Mouse (Mus musculus) lung, embryonic 15.5 days (tissue): ENCODE data around the gene Usp50. TPM values are rescaled to one million over a fixed set of nuclear protein-coding genes. Genes with fewer than 3 reads are reported as not detected.

Source experiments
- ATAC-seq: fragments of 200-750 bp; cut with Nextera tagmentation; 2 replicates; pipeline ENCODE4 v1.8.0; 2017; ENCODE audit warnings: moderate number of reproducible peaks, borderline replicate concordance; ENCODE audit not compliant: low FRiP score, low TSS enrichment; ENCODE audit errors: extremely low read depth
- H3K27ac ChIP-seq: fragments of 300-500 bp; sonication (generic); 2 replicates; pipeline ENCODE4 v1.5.1; 2015; ENCODE audit warnings: moderate library complexity, mild to moderate bottlenecking, inconsistent platforms
- H3K27me3 ChIP-seq: fragments of 300-500 bp; sonication (generic); 2 replicates; pipeline ENCODE4 v1.6.1; 2015; ENCODE audit warnings: inconsistent platforms
- H3K36me3 ChIP-seq: fragments of 300-500 bp; sonication (generic); 2 replicates; pipeline ENCODE4 v1.6.1; 2015; ENCODE audit warnings: inconsistent platforms
- H3K4me1 ChIP-seq: fragments of 300-500 bp; sonication (generic); 2 replicates; pipeline ENCODE4 v1.6.1; 2015; ENCODE audit warnings: inconsistent platforms
- H3K4me2 ChIP-seq: fragments of 300-500 bp; sonication (generic); 2 replicates; pipeline ENCODE4 v1.6.1; 2015; ENCODE audit warnings: inconsistent platforms, mild to moderate bottlenecking, moderate library complexity
- H3K4me3 ChIP-seq: fragments of 300-500 bp; sonication (generic); 2 replicates; pipeline ENCODE4 v1.5.1; 2015; ENCODE audit warnings: mild to moderate bottlenecking, inconsistent platforms
- H3K9ac ChIP-seq: fragments of 300-500 bp; sonication (generic); 2 replicates; pipeline ENCODE4 v1.6.1; 2015; ENCODE audit warnings: inconsistent platforms
- H3K9me3 ChIP-seq: fragments of 300-500 bp; sonication (generic); 2 replicates; pipeline ENCODE4 v1.6.1; 2016; ENCODE audit warnings: inconsistent platforms
- WGBS: fragments of 180-500 bp; shearing (Covaris S2); methylation state at CpG from one replicate; pipeline ENCODE4 v1.1.7; 2015; 5-methylcytosine and 5-hydroxymethylcytosine counted together
- polyA plus RNA-seq: library from polyadenylated mRNA; unstranded; fragments of >200 nt; fragmentation: Nextera tagmentation; extraction: Ambion mirVana; gene quantifications from 2 replicates; pipeline ENCODE4 v1.2.1, GENCODE M21; 2015

Gene Usp50
- polyA plus RNA-seq, 1 experiment from 2014 or later = 2.3 TPM

DNA sequence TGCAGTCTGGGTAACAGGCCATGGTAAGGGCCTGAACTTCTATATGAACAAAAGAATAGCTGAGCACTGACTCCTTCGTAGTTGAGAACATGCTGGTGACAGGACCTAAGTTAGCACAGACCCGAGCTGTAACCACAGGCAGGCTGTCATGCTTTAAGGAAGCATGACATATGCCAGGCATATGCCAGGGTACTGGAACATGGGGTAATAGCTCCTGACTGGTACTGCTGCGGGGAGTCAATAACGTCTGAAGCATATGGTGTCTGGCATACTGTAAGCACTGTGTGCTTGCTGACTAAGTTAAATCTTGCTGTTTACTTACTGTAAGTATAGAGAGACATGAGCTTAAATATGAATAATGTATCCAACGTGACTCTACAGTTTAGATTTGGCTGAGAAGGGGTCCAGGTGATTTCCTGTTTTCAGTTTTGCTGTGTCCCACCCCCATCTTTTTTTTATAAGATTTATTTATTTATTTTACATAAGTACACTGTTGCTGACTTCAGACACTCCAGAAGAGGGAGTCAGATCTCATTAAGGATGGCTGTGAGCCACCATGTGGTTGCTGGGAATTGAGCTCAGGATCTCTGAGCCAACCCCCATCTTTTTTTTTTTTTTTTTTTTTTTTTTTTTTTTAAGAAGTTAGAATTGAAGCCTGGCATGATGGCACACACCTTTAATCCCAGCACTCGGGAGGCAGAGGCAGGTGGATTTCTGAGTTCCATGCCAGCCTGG lies 47.8 kb downstream of the Usp50 start:
- H3K4me3 ChIP-seq = no peak overlapping the region
- no peak for ATAC-seq
- no peaks in the 10 kb centered on the region for H3K27me3 ChIP-seq
- no peak overlapping the region for H3K4me2 ChIP-seq
- peaks cover 61% of the 10 kb centered on the region for H3K36me3 ChIP-seq
- H3K4me1 ChIP-seq = no peaks in the 10 kb centered on the region
- no peak overlapping the region for H3K27ac ChIP-seq
- no peak overlapping the region for H3K9ac ChIP-seq
- H3K9me3 ChIP-seq = no peaks in the 10 kb centered on the region
- 80% methylated on average over 6 of the region's 6 CpGs for WGBS

DNA sequence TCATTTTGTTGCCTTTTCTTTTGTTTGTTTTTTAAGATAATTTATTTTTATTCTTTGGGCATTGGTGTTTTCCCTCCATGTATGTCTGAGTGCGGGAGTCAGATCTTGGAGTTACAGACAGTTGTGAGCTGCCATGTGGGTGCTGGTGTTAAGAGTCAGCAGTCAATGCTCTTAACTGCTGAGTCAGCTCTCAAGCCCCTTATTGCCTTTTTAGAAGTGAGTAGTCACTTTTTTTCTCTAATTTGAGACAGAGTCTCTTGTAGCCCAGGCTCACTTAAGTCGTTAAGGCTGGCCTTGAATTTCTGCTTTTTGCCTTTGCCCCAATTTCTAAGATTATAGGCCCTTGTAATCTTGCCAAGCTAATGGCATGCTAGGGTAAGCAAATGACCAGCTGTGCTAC lies 52.8 kb downstream of the Usp50 start:
- H3K4me2 ChIP-seq = no peak overlapping the region
- no peak overlapping the region for H3K4me3 ChIP-seq
- 88% methylated on average over 2 of the region's 2 CpGs for WGBS
- no peaks in the 10 kb centered on the region for H3K9me3 ChIP-seq
- ATAC-seq = no peak
- peaks cover 49% of the 10 kb centered on the region for H3K36me3 ChIP-seq
- H3K27ac ChIP-seq = no peak overlapping the region
- no peak overlapping the region for H3K9ac ChIP-seq
- H3K27me3 ChIP-seq = no peaks in the 10 kb centered on the region
- no peaks in the 10 kb centered on the region for H3K4me1 ChIP-seq

DNA sequence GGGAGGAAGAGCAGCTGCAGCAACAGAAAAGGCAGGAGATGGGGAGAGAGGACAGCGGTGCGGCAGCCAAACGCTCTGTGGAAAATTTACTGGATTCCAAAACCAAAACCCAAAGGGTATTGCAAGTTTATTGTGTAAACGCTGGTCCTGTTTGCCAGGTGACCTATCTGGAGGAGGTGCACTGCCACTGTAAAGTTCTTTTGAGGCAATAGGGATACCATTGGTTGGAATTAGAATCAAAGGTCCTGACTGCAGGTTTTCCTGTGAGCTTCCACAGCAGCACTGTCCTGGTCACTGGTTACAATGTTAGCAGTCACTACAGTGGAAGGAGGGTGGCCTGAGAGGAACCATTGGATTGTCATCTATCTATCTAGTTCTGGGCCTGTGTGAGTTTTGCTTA lies 54.1 kb downstream of the Usp50 start:
- no peak for ATAC-seq
- 93% methylated on average over 4 of the region's 4 CpGs for whole genome bisulfite sequencing
- H3K27me3 ChIP-seq = no peaks in the 10 kb centered on the region
- no peaks in the 10 kb centered on the region for H3K9me3 ChIP-seq
- no peak overlapping the region for H3K4me2 ChIP-seq
- no peak overlapping the region for H3K4me3 ChIP-seq
- no peaks in the 10 kb centered on the region for H3K4me1 ChIP-seq
- no peak overlapping the region for H3K27ac ChIP-seq
- H3K9ac ChIP-seq = no peak overlapping the region
- H3K36me3 ChIP-seq = peaks cover 40% of the 10 kb centered on the region

DNA sequence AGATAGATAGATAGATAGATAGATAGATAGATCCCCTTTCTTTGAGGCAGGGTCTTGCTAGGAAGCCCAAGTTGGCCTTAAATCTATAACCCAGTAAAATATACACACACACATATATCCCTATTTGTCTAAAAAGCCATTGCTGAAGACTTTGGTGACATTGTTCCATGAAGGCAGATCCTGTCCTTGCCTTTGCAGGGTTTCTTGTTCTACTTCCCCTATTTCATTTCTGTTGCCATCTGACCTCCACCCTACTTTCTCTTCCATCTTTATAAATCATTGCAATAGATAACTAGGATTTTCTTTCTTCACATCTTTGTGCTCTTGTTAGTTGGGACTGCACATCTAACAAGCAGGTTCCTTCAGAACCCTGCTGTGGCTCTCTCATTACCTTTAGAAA lies 70.3 kb downstream of the Usp50 start:
- H3K4me2 ChIP-seq = no peak overlapping the region
- no peak overlapping the region for H3K4me3 ChIP-seq
- no peaks in the 10 kb centered on the region for H3K36me3 ChIP-seq
- ATAC-seq = no peak
- H3K9me3 ChIP-seq = no peaks in the 10 kb centered on the region
- no peak overlapping the region for H3K27ac ChIP-seq
- peaks cover 8% of the 10 kb centered on the region; the same call in 1 of the 2 replicates for H3K4me1 ChIP-seq
- H3K27me3 ChIP-seq = no peaks in the 10 kb centered on the region
- no peak overlapping the region for H3K9ac ChIP-seq

DNA sequence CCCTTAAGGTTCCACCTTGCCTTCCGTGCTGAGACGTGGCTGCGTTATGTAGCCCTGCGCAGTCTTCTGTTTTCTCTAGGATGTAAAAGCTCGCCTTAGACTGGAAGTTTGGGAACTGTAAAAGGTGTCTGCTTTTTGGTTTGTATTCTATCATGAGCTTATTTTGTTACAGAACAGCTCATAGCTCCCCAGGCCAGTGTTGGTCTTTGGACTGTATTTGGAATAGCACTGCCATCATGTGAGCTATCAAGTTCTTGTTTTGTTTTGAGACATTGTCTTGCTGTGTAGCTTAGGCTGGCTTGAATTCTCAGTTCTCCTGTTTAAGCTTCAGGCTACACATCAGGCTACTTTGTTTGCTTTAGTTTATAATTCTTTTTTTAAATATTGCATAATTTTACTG lies 70.7 kb downstream of the Usp50 start:
- Histone ChIP-seq H3K4me2 (no peak overlapping the region), H3K36me3 (no peaks in the 10 kb centered on the region), H3K9ac (no peak overlapping the region), H3K9me3 (no peaks in the 10 kb centered on the region), H3K27me3 (no peaks in the 10 kb centered on the region), H3K4me1 (peaks cover 10% of the 10 kb centered on the region; the same call in 1 of the 2 replicates), H3K27ac (no peak overlapping the region), H3K4me3 (no peak overlapping the region)
- WGBS = 96% methylated on average over 5 of the region's 5 CpGs
- ATAC-seq = no peak

DNA sequence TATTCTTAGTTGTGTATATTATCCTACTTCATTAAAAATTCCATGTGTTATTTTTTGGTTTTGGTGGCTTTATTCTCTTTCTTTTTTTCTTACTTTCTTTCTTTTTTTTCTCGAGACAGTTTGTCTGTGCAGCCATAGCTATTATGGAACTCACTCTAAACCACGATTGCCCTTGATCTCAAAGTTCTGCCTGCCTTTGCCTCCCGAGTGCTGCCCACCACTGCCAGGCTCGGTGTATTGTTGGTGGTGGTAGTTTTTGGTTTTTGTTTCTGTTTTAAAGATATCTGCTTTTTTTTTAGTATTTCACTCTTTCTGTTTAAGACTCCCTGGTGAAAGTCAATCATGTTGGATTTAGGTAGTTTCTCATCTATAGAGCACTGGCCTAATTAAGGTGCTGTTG lies 74.9 kb downstream of the Usp50 start:
- 75% methylated on average over 4 of the region's 4 CpGs for WGBS
- H3K36me3 ChIP-seq = no peaks in the 10 kb centered on the region
- peak overlapping the region; percentile 77 for H3K4me3 ChIP-seq
- no peak overlapping the region for H3K27ac ChIP-seq
- H3K4me2 ChIP-seq = peak overlapping the region; percentile 68
- no peak for ATAC-seq
- H3K9me3 ChIP-seq = no peaks in the 10 kb centered on the region
- no peaks in the 10 kb centered on the region; the same call in 1 of the 2 replicates for H3K27me3 ChIP-seq
- H3K4me1 ChIP-seq = peaks cover 13% of the 10 kb centered on the region; the same call in 1 of the 2 replicates
- H3K9ac ChIP-seq = peak overlapping the region; percentile 80; the same call in 1 of the 2 replicates

DNA sequence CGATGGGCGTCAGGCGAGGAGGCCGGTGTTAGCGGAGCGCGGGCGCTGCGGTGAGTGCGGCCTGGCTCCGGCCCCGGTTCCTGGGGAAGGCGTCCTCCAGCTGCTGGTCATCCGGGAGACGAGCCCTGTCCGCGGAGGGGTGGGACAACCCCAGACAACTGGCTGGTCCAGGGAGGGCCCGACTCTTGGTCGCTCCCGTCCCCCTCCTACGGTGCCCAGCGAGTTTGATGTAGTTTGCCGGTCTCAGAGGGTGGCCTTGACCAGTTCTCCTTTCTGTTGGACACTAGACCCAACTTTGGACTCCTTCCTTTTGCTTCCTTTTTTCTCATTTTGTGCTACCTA lies 75.9 kb downstream of the Usp50 start:
- H3K4me2 ChIP-seq = peak overlapping the region; percentile 68

DNA sequence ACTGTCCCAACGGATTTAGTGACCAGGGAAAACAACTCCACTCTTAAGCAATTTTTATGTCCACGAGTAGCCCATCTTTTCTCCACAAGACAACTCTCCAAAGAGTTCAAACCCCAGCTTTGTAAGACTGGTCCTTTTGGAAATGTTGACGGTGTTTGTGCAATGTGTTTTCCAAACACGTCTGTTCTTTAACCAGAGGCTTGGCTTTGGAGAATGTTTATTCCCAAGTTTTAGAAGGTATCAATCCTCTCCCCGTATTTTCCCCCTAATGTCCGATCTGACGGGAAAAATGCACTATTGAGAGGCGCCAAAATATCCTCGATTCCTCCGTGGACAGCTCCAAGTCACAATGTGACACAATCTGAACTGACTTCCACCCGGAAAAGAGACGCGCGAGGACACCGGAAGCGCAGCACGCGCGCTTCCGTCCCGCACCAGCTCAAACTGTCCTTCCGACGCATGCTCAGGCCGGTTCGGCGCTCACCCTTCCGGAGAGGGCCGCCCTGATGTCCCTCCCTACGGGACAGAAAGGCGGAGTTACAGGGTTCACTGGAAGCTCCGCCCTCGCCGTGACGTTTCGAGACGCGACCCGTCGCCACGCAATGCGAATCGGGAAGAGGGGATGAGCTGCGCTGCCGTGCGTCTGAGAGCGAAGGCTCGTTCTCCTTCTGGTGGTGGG lies 76.4 kb downstream of the Usp50 start, which contains the start of gene Usp8:
Gene Usp8 (plus strand): TSS at position 570 of the 679 bp plus-strand sequence.
- peaks cover 13% of the 10 kb centered on the region; the same call in 1 of the 2 replicates for H3K4me1 ChIP-seq
- no peaks in the 10 kb centered on the region; the same call in 1 of the 2 replicates for H3K27me3 ChIP-seq
- 2% methylated on average over 47 of the region's 47 CpGs for WGBS
- no peaks in the 10 kb centered on the region for H3K36me3 ChIP-seq
- H3K4me2 ChIP-seq = peak within 1 kb of the TSS; percentile 68
- peak; percentile 100 for ATAC-seq
- H3K9ac ChIP-seq = peak within 1 kb of the TSS; percentile 80
- H3K27ac ChIP-seq = peak within 1 kb of the TSS; percentile 73
- H3K9me3 ChIP-seq = no peaks in the 10 kb centered on the region
- peak within 1 kb of the TSS; percentile 77 for H3K4me3 ChIP-seq

More for the DNA sequence above, 75.9 kb downstream of the Usp50 start:
- ATAC-seq = peak; percentile 85
- no peaks in the 10 kb centered on the region for H3K9me3 ChIP-seq
- peaks cover 13% of the 10 kb centered on the region; the same call in 1 of the 2 replicates for H3K4me1 ChIP-seq
- H3K9ac ChIP-seq = peak overlapping the region; percentile 80
- WGBS = 0% methylated on average over 23 of the region's 23 CpGs
- peak overlapping the region; percentile 77 for H3K4me3 ChIP-seq
- H3K36me3 ChIP-seq = no peaks in the 10 kb centered on the region
- no peaks in the 10 kb centered on the region; the same call in 1 of the 2 replicates for H3K27me3 ChIP-seq
- peak overlapping the region; percentile 73 for H3K27ac ChIP-seq

DNA sequence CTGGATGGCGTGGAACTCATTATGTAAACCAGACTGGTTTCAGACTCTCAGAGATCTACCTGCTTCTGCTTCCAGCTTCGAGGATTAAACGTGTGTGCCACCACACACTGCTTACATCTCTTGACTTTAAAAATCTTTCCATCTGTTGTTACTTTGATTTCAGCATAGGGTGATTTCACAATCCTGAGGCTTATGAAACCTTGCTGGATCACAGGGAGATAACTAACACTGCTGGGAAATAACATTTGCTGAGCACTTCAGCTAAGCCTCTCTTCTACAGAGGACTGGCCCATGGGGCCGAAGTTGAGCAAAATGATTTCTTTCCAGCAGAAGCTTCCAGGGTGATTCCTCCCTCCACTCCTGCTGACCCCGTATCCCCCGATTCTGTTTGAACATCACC lies 88.0 kb downstream of the Usp50 start:
- Histone ChIP-seq H3K9ac (no peak overlapping the region), H3K27me3 (no peaks in the 10 kb centered on the region), H3K27ac (no peak overlapping the region), H3K4me3 (no peak overlapping the region), H3K4me2 (no peak overlapping the region), H3K4me1 (no peaks in the 10 kb centered on the region), H3K9me3 (no peaks in the 10 kb centered on the region), H3K36me3 (no peaks in the 10 kb centered on the region)
- WGBS = 71% methylated on average over 6 of the region's 6 CpGs
- no peak for ATAC-seq

DNA sequence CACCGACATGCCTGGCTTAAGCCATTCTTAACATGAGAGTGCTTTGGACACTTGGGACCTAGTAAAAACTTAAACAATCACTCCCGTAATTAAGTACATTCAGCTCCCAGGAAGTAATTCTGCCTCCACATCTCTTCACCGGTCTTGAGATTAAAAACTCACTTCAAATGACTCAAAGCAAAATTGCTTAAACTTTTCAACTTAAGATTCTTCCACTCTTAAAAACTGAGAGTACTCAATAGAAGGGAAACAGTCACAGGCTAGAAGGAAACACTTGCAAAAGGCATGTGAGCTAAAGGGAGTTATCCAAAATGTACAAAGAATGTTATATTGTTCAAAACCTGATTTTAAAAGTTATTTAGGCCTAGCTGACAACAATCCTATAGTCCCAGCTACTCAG lies 92.0 kb downstream of the Usp50 start:
- Histone ChIP-seq H3K36me3 (no peaks in the 10 kb centered on the region), H3K4me1 (no peaks in the 10 kb centered on the region), H3K27ac (no peak overlapping the region), H3K4me2 (no peak overlapping the region), H3K9ac (no peak overlapping the region), H3K27me3 (no peaks in the 10 kb centered on the region), H3K4me3 (no peak overlapping the region), H3K9me3 (no peaks in the 10 kb centered on the region)
- no peak for ATAC-seq
- 65% methylated on average over 3 of the region's 3 CpGs for WGBS

DNA sequence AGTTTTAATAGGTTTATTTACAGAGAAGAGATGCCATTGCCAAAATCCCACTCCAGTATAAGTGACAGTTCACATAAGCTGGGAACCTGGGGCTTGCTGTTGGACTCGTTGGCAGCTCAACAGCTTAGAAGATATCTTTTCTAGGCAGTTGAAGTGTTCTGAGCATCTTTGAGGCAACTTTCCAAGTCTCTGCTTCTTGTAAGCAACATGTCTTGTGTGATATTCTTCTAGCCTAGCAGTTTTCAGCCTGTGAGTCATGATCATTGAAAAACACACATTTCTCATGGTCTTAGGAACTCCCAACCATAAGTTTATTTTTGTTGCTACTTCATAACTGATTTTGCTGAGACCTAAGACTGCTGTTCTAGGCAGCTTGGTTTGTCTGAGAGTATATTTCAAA lies 100.3 kb downstream of the Usp50 start:
- no peak overlapping the region for H3K9ac ChIP-seq
- no peaks in the 10 kb centered on the region for H3K27me3 ChIP-seq
- H3K9me3 ChIP-seq = no peaks in the 10 kb centered on the region
- H3K4me1 ChIP-seq = no peaks in the 10 kb centered on the region
- 0 out of 2 replicates have a peak overlapping the region, but pooled peaks have one; percentile 11 for H3K27ac ChIP-seq
- peaks cover 9% of the 10 kb centered on the region; the same call in 1 of the 2 replicates for H3K36me3 ChIP-seq
- no peak overlapping the region for H3K4me3 ChIP-seq
- WGBS = 75% methylated on average over 1 of the region's 1 CpGs
- no peak overlapping the region for H3K4me2 ChIP-seq
- no peak for ATAC-seq

DNA sequence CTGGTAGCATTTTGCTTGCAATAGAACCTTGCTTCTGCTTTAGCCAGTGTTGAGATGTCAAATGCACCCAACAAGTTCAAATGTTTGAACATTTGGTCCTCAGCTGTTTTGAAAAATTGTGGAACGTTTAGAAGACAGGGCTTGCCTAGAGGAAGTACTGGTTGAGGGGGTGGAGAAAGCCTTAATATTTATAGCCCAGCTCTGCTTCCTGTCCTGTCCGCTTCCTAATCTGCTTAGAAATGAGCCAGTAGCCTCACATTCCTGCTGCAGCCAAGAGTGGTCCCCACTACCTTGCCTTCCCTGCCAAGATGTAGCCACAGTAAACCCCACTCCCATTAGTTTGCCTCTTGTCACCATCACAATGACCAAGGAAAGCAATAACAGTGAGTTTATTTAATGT lies 100.9 kb downstream of the Usp50 start:
- peaks cover 3% of the 10 kb centered on the region; the same call in 1 of the 2 replicates for H3K4me1 ChIP-seq
- WGBS = 43% methylated on average over 2 of the region's 2 CpGs
- H3K9me3 ChIP-seq = no peaks in the 10 kb centered on the region
- 0 out of 2 replicates have a peak overlapping the region, but pooled peaks have one; percentile 11 for H3K27ac ChIP-seq
- no peak overlapping the region for H3K4me2 ChIP-seq
- H3K9ac ChIP-seq = no peak overlapping the region
- H3K4me3 ChIP-seq = no peak overlapping the region
- no peak for ATAC-seq
- no peaks in the 10 kb centered on the region for H3K27me3 ChIP-seq
- peaks cover 9% of the 10 kb centered on the region; the same call in 1 of the 2 replicates for H3K36me3 ChIP-seq
